Mouse (Mus musculus): ENCODE measurements around the gene Slc7a11.

The Slc7a11 gene

GRCm38 (mm10) chr3:49867951-49868584 is 575.3 kb downstream of the Slc7a11 start:
- DNase-seq (ENCODE audit: low read depth, low spot score) = no peak

GRCm38 (mm10) chr3:49867147-49867950 is 576.1 kb downstream of the Slc7a11 start:
- no peak for DNase-seq (ENCODE audit: low read depth, low spot score)

- no peak for DNase-seq (ENCODE audit: low read depth, low spot score)
Measured at GRCm38 (mm10) chr3:49866061-49866515, 577.3 kb downstream of the Slc7a11 start.

- DNase-seq (ENCODE audit: low read depth, low spot score) = no peak
Measured at GRCm38 (mm10) chr3:49856797-49857196, 586.6 kb downstream of the Slc7a11 start.

- no peak for DNase-seq (ENCODE audit: low read depth, low spot score)
Measured at GRCm38 (mm10) chr3:49854277-49854676, 589.1 kb downstream of the Slc7a11 start.

- DNase-seq (ENCODE audit: low read depth, low spot score) = no peak
Measured at GRCm38 (mm10) chr3:49842971-49843370, 600.4 kb downstream of the Slc7a11 start.
